Mouse (Mus musculus): ENCODE results near the gene Smoc2.

GRCm38 (mm10) chr17:14345556-14345955, 66.2 kb downstream of the Smoc2 start:
- no peak for TF ChIP-seq CTCF (IDR thresholded peaks at IDR 0.05; ENCODE audit: borderline replicate concordance, extremely low read depth, insufficient read depth, insufficient read length)
- no peak for TF ChIP-seq POLR2A (IDR thresholded peaks at IDR 0.05; ENCODE audit: borderline replicate concordance, extremely low read depth, insufficient read depth, insufficient read length, poor library complexity, severe bottlenecking)
